Comparison of ENCODE assay signal across 9 mouse cellular contexts in the genomic region with DNA sequence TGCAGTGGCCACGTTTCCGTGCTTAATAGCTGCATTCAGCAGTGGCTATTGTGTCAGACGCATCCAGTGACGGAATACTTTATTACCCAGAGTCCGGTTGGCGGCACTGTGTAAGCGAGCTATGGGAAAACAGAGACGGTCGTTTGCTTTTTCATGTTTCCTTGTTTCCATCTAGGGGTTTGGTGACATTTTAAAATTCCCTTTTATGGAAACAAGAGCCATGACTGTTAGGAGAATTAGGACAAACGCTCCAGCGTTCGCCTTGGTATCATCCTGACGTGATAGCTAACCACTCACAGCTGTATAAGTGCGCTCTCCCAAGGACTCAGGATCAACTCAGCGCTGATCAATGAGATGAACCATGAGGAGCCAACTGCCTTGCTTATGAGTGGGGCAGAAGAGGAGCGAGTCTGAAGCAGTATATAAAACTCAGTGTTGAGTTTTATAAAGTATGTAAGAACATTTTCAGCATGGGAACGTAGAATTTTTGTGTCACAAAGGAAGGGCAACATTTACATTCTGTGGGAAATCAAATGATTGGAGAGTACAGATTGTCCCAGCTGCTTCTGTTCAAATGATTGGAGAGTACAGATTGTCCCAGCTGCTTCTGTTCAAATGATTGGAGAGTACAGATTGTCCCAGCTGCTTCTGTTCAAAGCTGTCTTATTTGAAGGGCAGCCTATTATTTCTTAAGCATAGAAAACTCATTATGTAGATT.
DNase-seq lines count a peak whose midpoint lies in the region; ATAC-seq and TF ChIP-seq lines count a peak whose summit lies in the region.
"Had no signal": no experiment of that assay in that cellular context is flagged by ENCODE, and none has a peak within 500 bp of the region (broad histone marks: within the 10 kb centered on the region; RNA-seq: fewer than 3 reads in every experiment).

No protein-coding gene starts in this region.

- no peak overlapping the region for H3K9ac ChIP-seq in heart, embryonic 13.5 days
- H3K9ac ChIP-seq in lung, postnatal 0 days (replicated peaks; ENCODE audit: low read depth): no peak overlapping the region
- no peak overlapping the region for H3K9ac ChIP-seq in intestine, embryonic 15.5 days
- no peak overlapping the region for H3K9ac ChIP-seq in stomach, embryonic 15.5 days

- no peaks in the 10 kb centered on the region for H3K36me3 ChIP-seq in heart, embryonic 13.5 days
- no peaks in the 10 kb centered on the region for H3K36me3 ChIP-seq in lung, postnatal 0 days (ENCODE audit: insufficient read depth, low read length)
- H3K36me3 ChIP-seq in intestine, embryonic 15.5 days: no peaks in the 10 kb centered on the region
- H3K36me3 ChIP-seq in stomach, embryonic 15.5 days: no peaks in the 10 kb centered on the region

- intact Hi-C loops in heart, postnatal 14 days (cut with DNase I): no loop called here

- peak; percentile 98 for TF ChIP-seq EP300 in lung, postnatal 0 days (IDR thresholded peaks at IDR 0.05)

- TF ChIP-seq CTCF in lung, postnatal 0 days (IDR thresholded peaks at IDR 0.05): peak; percentile 23

- no peak for ATAC-seq in heart, embryonic 13.5 days (ENCODE audit: extremely low read depth, insufficient number of reproducible peaks, low FRiP score, low TSS enrichment)
- ATAC-seq in lung, postnatal 0 days: peak; percentile 90
- ATAC-seq in intestine, embryonic 15.5 days: peak; percentile 56; the same call in 1 of the 2 replicates
- no peak; the same call in 1 of the 2 replicates for ATAC-seq in stomach, embryonic 15.5 days (ENCODE audit: insufficient read depth, low FRiP score, low read depth)
- no peak for ATAC-seq in activated CD4-positive, CD25-positive, alpha-beta regulatory T cell, adult 4 months
- no peak for ATAC-seq in erythroblast, adult 5-6 weeks (replicated peaks; ENCODE audit: low FRiP score, poor library complexity, severe bottlenecking)
- ATAC-seq: Patski had no signal

- no peak overlapping the region for H3K4me3 ChIP-seq in heart, embryonic 13.5 days
- no peak overlapping the region for H3K4me3 ChIP-seq in lung, postnatal 0 days (ENCODE audit: low read depth, low read length)
- H3K4me3 ChIP-seq in intestine, embryonic 15.5 days (replicated peaks): no peak overlapping the region
- no peak overlapping the region for H3K4me3 ChIP-seq in stomach, embryonic 15.5 days (replicated peaks)

- no peak overlapping the region for H3K27ac ChIP-seq in heart, embryonic 13.5 days (replicated peaks)
- H3K27ac ChIP-seq in lung, postnatal 0 days (ENCODE audit: low read length): peak overlapping the region; percentile 85
- no peak overlapping the region for H3K27ac ChIP-seq in intestine, embryonic 15.5 days
- peak overlapping the region; percentile 74 for H3K27ac ChIP-seq in stomach, embryonic 15.5 days

- no peaks in the 10 kb centered on the region for H3K9me3 ChIP-seq in heart, embryonic 13.5 days
- no peaks in the 10 kb centered on the region for H3K9me3 ChIP-seq in lung, postnatal 0 days (ENCODE audit: low read length)
- no peaks in the 10 kb centered on the region for H3K9me3 ChIP-seq in intestine, embryonic 15.5 days
- H3K9me3 ChIP-seq in stomach, embryonic 15.5 days: no peaks in the 10 kb centered on the region

- H3K4me2 ChIP-seq in heart, embryonic 13.5 days: peak overlapping the region; percentile 6; the same call in 1 of the 2 replicates
- no peak overlapping the region for H3K4me2 ChIP-seq in lung, postnatal 0 days (replicated peaks; ENCODE audit: low read depth, low read length)
- H3K4me2 ChIP-seq in intestine, embryonic 15.5 days (replicated peaks): peak overlapping the region; percentile 9; the same call in 1 of the 2 replicates
- no peak overlapping the region for H3K4me2 ChIP-seq in stomach, embryonic 15.5 days

- H3K4me1 ChIP-seq in heart, embryonic 13.5 days: peaks cover 35% of the 10 kb centered on the region
- 0 out of 2 replicates have a peak, but pooled peaks cover 7% of the 10 kb centered on the region for H3K4me1 ChIP-seq in lung, postnatal 0 days (ENCODE audit: insufficient read depth, low read depth, low read length)
- no peaks in the 10 kb centered on the region for H3K4me1 ChIP-seq in intestine, embryonic 15.5 days (replicated peaks)
- H3K4me1 ChIP-seq in stomach, embryonic 15.5 days: 0 out of 2 replicates have a peak, but pooled peaks cover 3% of the 10 kb centered on the region

- H3K27me3 ChIP-seq in heart, embryonic 13.5 days (replicated peaks): no peaks in the 10 kb centered on the region
- H3K27me3 ChIP-seq in lung, postnatal 0 days (replicated peaks; ENCODE audit: insufficient read depth, low read length): no peaks in the 10 kb centered on the region
- H3K27me3 ChIP-seq in intestine, embryonic 15.5 days (replicated peaks): no peaks in the 10 kb centered on the region
- no peaks in the 10 kb centered on the region for H3K27me3 ChIP-seq in stomach, embryonic 15.5 days (replicated peaks)
- H3K27me3 ChIP-seq: Patski had no signal

- 64% methylated on average over 17 of the region's 17 CpGs for WGBS in heart, embryonic 13.5 days
- WGBS in lung, postnatal 0 days: 55% methylated on average over 17 of the region's 17 CpGs
- WGBS in intestine, embryonic 15.5 days: 41% methylated on average over 17 of the region's 17 CpGs
- WGBS in stomach, embryonic 15.5 days: 47% methylated on average over 17 of the region's 17 CpGs

- no peak for DNase-seq in heart, postnatal 14 days
- DNase-seq in lung, postnatal 0 days (ENCODE audit: low spot score): peak; percentile 89
- DNase-seq in lung, postnatal 10 days: no peak

Comparison
In these comparisons a context has a peak if more than half of its experiments do, and no peak if none do; other contexts are left out.
1. ATAC-seq: peak in lung, postnatal 0 days (single experiment) and intestine, embryonic 15.5 days (single experiment); none in heart, embryonic 13.5 days (single experiment), stomach, embryonic 15.5 days (single experiment), activated CD4-positive, CD25-positive, alpha-beta regulatory T cell, adult 4 months (single experiment) and erythroblast, adult 5-6 weeks (single experiment).
2. H3K27ac ChIP-seq: peak in lung, postnatal 0 days (single experiment) and stomach, embryonic 15.5 days (single experiment); none in heart, embryonic 13.5 days (single experiment) and intestine, embryonic 15.5 days (single experiment).
3. H3K4me2 ChIP-seq: peak in heart, embryonic 13.5 days (single experiment) and intestine, embryonic 15.5 days (single experiment); none in lung, postnatal 0 days (single experiment) and stomach, embryonic 15.5 days (single experiment).